Mouse (Mus musculus): ENCODE measurements around the gene Tfb1m. TPM values are rescaled to one million over a fixed set of nuclear protein-coding genes. Genes with fewer than 3 reads are reported as not detected.
A peak's percentile ranks its signal among the peaks of the same experiment; 100 is the strongest.

Tfb1m gene
- total and polyA plus RNA-seq, 2 experiments: 5.0 to 15.8 TPM

DNA sequence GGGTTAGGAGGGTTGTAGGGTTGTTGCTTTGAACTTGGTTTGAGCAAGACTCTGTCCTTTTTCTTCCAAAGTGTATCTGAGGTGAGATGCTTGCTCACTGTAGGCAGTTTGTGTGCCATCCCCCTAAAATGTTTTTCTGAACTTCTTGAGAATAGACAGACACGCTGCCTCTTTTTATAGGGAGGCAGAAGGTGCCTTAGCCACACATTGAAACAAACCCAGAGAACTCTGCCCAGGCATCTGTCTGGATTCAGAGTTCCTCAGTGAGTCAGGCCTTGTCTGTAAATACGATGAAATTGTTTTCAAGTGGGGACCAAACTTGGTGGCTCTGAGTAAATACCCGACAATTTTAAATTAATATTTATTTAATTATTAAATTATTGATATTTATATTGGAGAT, 59.0 kb downstream of the Tfb1m start:
- peaks cover 24% of the 10 kb centered on the region for H3K4me1 ChIP-seq (ENCODE audit: control insufficient read depth, insufficient read depth, low read length)
- no peak for TF ChIP-seq CTCF (IDR thresholded peaks at IDR 0.05; ENCODE audit: low read depth, low read length)
- TF ChIP-seq POLR2A (IDR thresholded peaks at IDR 0.05; ENCODE audit: extremely low read depth, insufficient read depth, low read length): no peak
- no peaks in the 10 kb centered on the region for H3K36me3 ChIP-seq (ENCODE audit: control insufficient read depth, insufficient read depth, low read length)
- H3K79me2 ChIP-seq (ENCODE audit: control insufficient read depth, insufficient read depth, low read length): no peaks in the 10 kb centered on the region
- H3K4me3 ChIP-seq (ENCODE audit: insufficient read depth, low read depth, low read length): no peak overlapping the region
- no peaks in the 10 kb centered on the region for H3K27me3 ChIP-seq (ENCODE audit: control insufficient read depth, insufficient read depth, low read length)
- no peak for DNase-seq (ENCODE audit: extremely low read depth, low read depth, low spot score)
- H3K27ac ChIP-seq (replicated peaks; ENCODE audit: insufficient read depth, low read depth, low read length): no peak overlapping the region
- WGBS: 82% methylated on average over 3 of the region's 3 CpGs
- no peak overlapping the region for H3K9ac ChIP-seq (ENCODE audit: low read depth, low read length)

DNA sequence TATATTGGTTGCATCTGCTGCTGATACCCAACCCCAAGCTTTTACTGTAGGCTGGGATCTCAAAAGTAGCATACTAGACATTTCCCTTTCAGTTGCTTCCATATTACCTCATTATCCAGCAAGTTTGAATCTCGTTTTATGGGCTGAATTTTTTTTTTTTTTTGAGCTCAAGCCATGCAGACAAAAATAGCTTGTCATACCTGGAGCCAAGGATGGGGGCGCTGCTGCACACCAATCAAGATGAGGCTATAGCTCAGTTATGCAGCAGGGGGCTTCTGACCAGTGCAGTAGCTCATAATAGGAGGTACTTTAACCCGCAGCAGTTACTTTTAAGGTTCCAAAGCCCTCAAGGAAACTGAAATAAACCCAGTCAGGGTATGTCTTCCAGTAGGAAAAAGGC, 59.5 kb downstream of the Tfb1m start:
- Histone ChIP-seq H3K9ac (ENCODE audit: low read depth, low read length) (no peak overlapping the region), H3K4me1 (ENCODE audit: control insufficient read depth, insufficient read depth, low read length) (peaks cover 24% of the 10 kb centered on the region), H3K36me3 (ENCODE audit: control insufficient read depth, insufficient read depth, low read length) (no peaks in the 10 kb centered on the region), H3K27ac (replicated peaks; ENCODE audit: insufficient read depth, low read depth, low read length) (no peak overlapping the region), H3K79me2 (ENCODE audit: control insufficient read depth, insufficient read depth, low read length) (no peaks in the 10 kb centered on the region), H3K27me3 (ENCODE audit: control insufficient read depth, insufficient read depth, low read length) (no peaks in the 10 kb centered on the region), H3K4me3 (ENCODE audit: insufficient read depth, low read depth, low read length) (no peak overlapping the region)
- no peak for TF ChIP-seq POLR2A (IDR thresholded peaks at IDR 0.05; ENCODE audit: extremely low read depth, insufficient read depth, low read length)
- TF ChIP-seq CTCF (IDR thresholded peaks at IDR 0.05; ENCODE audit: low read depth, low read length): peak; percentile 47; the same call in 1 of the 2 replicates
- WGBS: 53% methylated on average over 3 of the region's 3 CpGs
- DNase-seq (ENCODE audit: extremely low read depth, low read depth, low spot score): no peak

DNA sequence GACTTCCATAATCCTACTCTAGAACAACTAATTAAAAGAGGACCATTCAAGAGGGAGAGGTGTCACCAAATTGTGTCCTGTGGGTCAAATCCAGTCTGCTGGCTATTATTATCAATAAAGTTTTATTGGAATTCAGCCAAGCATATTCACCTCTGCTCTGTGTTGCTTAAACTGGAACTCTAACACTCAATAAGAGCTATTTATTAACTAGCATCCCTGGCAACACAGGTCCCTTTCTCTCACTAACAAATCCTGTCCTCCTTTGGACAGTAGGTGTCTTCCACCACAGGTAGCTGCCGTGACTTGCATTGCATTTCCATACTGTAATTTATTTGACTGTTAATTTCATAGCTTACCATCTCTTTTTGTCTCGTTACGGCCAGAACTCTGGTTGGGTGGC, 61.5 kb downstream of the Tfb1m start:
- TF ChIP-seq CTCF (IDR thresholded peaks at IDR 0.05; ENCODE audit: low read depth, low read length) (0 out of 2 replicates have a peak, but pooled peaks have one; percentile 8), POLR2A (IDR thresholded peaks at IDR 0.05; ENCODE audit: extremely low read depth, insufficient read depth, low read length) (no peak)
- peak overlapping the region; percentile 85 for H3K27ac ChIP-seq (replicated peaks; ENCODE audit: insufficient read depth, low read depth, low read length)
- H3K9ac ChIP-seq (ENCODE audit: low read depth, low read length): no peak overlapping the region
- H3K4me1 ChIP-seq (ENCODE audit: control insufficient read depth, insufficient read depth, low read length): peaks cover 23% of the 10 kb centered on the region
- DNase-seq (ENCODE audit: extremely low read depth, low read depth, low spot score): peak; percentile 97
- no peaks in the 10 kb centered on the region for H3K27me3 ChIP-seq (ENCODE audit: control insufficient read depth, insufficient read depth, low read length)
- H3K36me3 ChIP-seq (ENCODE audit: control insufficient read depth, insufficient read depth, low read length): no peaks in the 10 kb centered on the region
- WGBS: 37% methylated on average over 3 of the region's 3 CpGs
- no peaks in the 10 kb centered on the region for H3K79me2 ChIP-seq (ENCODE audit: control insufficient read depth, insufficient read depth, low read length)
- no peak overlapping the region for H3K4me3 ChIP-seq (ENCODE audit: insufficient read depth, low read depth, low read length)

DNA sequence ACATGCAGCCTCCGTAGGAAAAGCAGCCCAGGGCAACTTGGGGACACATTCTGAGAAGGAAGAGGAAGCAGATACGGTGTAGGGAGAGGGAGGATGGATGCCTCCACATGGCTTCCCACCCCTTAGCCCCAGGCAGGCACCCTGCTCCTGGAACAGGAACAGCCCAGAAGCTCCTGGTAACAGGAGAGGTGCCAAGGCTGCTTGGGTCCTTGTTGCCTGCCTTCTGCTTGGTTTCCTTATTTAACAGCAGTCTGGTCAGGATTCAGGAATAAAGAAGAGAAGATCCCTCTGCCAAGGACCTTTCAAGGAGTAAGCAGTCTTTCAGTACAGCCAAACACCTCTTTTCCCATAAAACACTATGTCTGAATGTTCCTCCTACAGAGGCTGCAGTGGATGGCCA, 62.0 kb downstream of the Tfb1m start:
- DNase-seq (ENCODE audit: extremely low read depth, low read depth, low spot score): no peak
- WGBS: 4% methylated on average over 2 of the region's 2 CpGs
- TF ChIP-seq POLR2A (IDR thresholded peaks at IDR 0.05; ENCODE audit: extremely low read depth, insufficient read depth, low read length): no peak
- TF ChIP-seq CTCF (IDR thresholded peaks at IDR 0.05; ENCODE audit: low read depth, low read length): no peak
- Histone ChIP-seq H3K27me3 (ENCODE audit: control insufficient read depth, insufficient read depth, low read length) (no peaks in the 10 kb centered on the region), H3K27ac (replicated peaks; ENCODE audit: insufficient read depth, low read depth, low read length) (peak overlapping the region; percentile 85), H3K79me2 (ENCODE audit: control insufficient read depth, insufficient read depth, low read length) (no peaks in the 10 kb centered on the region), H3K36me3 (ENCODE audit: control insufficient read depth, insufficient read depth, low read length) (no peaks in the 10 kb centered on the region), H3K4me1 (ENCODE audit: control insufficient read depth, insufficient read depth, low read length) (peaks cover 23% of the 10 kb centered on the region), H3K9ac (ENCODE audit: low read depth, low read length) (no peak overlapping the region), H3K4me3 (ENCODE audit: insufficient read depth, low read depth, low read length) (no peak overlapping the region)

DNA sequence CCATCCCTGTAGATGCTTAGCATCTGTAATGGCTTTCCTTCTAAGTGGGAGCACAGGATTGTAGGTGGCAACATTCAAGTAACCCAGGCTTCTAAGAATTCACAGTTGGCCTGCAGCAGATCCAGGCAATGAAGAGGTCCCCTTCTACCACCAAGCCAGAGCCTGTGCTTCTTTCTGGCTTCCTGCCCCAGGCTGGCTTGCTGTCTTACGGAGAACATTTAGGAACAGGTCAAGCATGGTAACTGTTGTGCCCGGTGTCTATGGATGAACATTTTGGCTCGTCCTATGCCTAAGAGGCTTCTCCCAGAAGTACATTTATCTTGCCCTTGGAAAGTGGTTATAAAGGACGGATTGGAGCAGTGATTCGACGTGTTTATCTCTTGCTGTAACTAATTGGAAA, 65.9 kb downstream of the Tfb1m start:
- Histone ChIP-seq H3K4me3 (ENCODE audit: insufficient read depth, low read depth, low read length) (no peak overlapping the region), H3K27me3 (ENCODE audit: control insufficient read depth, insufficient read depth, low read length) (no peaks in the 10 kb centered on the region), H3K27ac (replicated peaks; ENCODE audit: insufficient read depth, low read depth, low read length) (no peak overlapping the region), H3K9ac (ENCODE audit: low read depth, low read length) (no peak overlapping the region), H3K36me3 (ENCODE audit: control insufficient read depth, insufficient read depth, low read length) (no peaks in the 10 kb centered on the region), H3K79me2 (ENCODE audit: control insufficient read depth, insufficient read depth, low read length) (no peaks in the 10 kb centered on the region), H3K4me1 (ENCODE audit: control insufficient read depth, insufficient read depth, low read length) (peaks cover 26% of the 10 kb centered on the region)
- TF ChIP-seq POLR2A (IDR thresholded peaks at IDR 0.05; ENCODE audit: extremely low read depth, insufficient read depth, low read length) (no peak), CTCF (IDR thresholded peaks at IDR 0.05; ENCODE audit: low read depth, low read length) (no peak)
- peak; percentile 33 for DNase-seq (ENCODE audit: extremely low read depth, low read depth, low spot score)
- WGBS: 97% methylated on average over 6 of the region's 6 CpGs

DNA sequence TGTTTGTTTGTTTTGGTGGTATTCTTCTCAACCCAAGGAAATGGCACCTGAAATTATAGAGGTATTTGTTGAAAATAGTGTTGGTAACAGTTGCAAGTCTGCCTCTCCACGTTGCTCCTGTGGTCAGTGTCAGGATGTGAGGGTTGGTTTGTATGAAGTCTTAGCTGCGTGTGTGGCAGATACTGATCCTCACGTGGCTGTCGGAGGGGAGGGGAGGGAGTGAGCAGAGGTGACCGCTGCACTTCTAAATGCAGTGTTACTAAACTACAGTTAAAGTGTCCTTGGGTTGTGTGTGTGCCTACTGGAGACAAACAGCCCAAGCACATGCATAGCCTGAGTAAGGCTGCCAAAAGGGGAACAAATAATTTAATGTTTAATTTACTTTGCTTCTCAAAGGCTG, 66.5 kb downstream of the Tfb1m start:
- Histone ChIP-seq H3K27ac (replicated peaks; ENCODE audit: insufficient read depth, low read depth, low read length) (peak overlapping the region; percentile 0; the same call in 1 of the 2 replicates), H3K79me2 (ENCODE audit: control insufficient read depth, insufficient read depth, low read length) (no peaks in the 10 kb centered on the region), H3K9ac (ENCODE audit: low read depth, low read length) (no peak overlapping the region), H3K4me3 (ENCODE audit: insufficient read depth, low read depth, low read length) (no peak overlapping the region), H3K4me1 (ENCODE audit: control insufficient read depth, insufficient read depth, low read length) (peaks cover 23% of the 10 kb centered on the region), H3K36me3 (ENCODE audit: control insufficient read depth, insufficient read depth, low read length) (no peaks in the 10 kb centered on the region), H3K27me3 (ENCODE audit: control insufficient read depth, insufficient read depth, low read length) (no peaks in the 10 kb centered on the region)
- TF ChIP-seq POLR2A (IDR thresholded peaks at IDR 0.05; ENCODE audit: extremely low read depth, insufficient read depth, low read length) (no peak), CTCF (IDR thresholded peaks at IDR 0.05; ENCODE audit: low read depth, low read length) (no peak)
- 45% methylated on average over 5 of the region's 5 CpGs for WGBS
- peak; percentile 66 for DNase-seq (ENCODE audit: extremely low read depth, low read depth, low spot score)
